Mouse (Mus musculus) brain, embryonic 14.5 days (tissue): ENCODE measurements around the gene Ccdc173.

Source experiments
- CTCF ChIP-seq: fragments of 200-500 bp; IDR thresholded peaks from 2 replicates; pipeline ENCODE4 v1.5.1; 2012; ENCODE audit warnings: inconsistent platforms, mild to moderate bottlenecking, moderate library complexity, borderline replicate concordance; ENCODE audit not compliant: insufficient read depth, insufficient read length; ENCODE audit errors: extremely low read depth
- POLR2A ChIP-seq: fragments of 200-500 bp; IDR thresholded peaks from 2 replicates; pipeline ENCODE4 v1.6.1; 2012; ENCODE audit warnings: mild to moderate bottlenecking, inconsistent platforms, borderline replicate concordance; ENCODE audit not compliant: poor library complexity, insufficient read depth, insufficient read length, severe bottlenecking; ENCODE audit errors: extremely low read depth

DNA sequence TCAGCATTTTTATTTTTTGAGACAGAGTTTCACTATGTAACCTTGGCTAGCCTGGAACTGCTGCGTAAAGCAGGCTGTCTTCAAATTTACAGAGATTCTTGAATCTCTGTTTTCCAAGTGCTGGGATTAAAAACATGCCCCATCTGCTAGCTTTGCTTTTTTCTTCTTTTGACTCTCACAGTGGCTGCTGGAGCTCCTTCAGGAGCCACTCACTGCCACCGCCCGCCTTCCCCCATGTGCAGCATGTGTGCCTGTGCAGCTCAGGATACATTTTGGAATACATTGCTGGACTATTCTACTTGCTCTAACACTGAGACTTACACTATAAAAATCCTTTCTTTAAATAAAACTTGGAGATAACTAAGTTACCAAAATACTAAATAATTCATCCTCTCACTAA is 16.0 kb downstream of the Ccdc173 start:
- TF ChIP-seq CTCF (no peak), POLR2A (no peak)
